Mouse (Mus musculus): ENCODE data around the gene Tmprss11a. TPM values are rescaled to one million over a fixed set of nuclear protein-coding genes. Genes with fewer than 3 reads are reported as not detected.

Gene Tmprss11a
- not detected in 2 replicates for polyA plus RNA-seq (2012; rRNA removed)

GRCm38 (mm10) chr5:86468890-86469289, at the start of gene Tmprss11a:
Gene Tmprss11a, minus strand, starts transcription at chr5:86468990.
- DNase-seq (ENCODE audit: low read depth), result no peak

- no peak for DNase-seq (ENCODE audit: low read depth)
Observed at GRCm38 (mm10) chr5:86518500-86518899, 49.7 kb upstream of the Tmprss11a start, which contains the start of gene Tmprss11g. Gene Tmprss11g, minus strand, starts transcription at chr5:86518600.

GRCm38 (mm10) chr5:86511538-86511937, 42.7 kb upstream of the Tmprss11a start:
- no peak for DNase-seq (ENCODE audit: low read depth)

- DNase-seq (ENCODE audit: low read depth), result no peak
Observed at GRCm38 (mm10) chr5:86493453-86493852, 24.7 kb upstream of the Tmprss11a start.

GRCm38 (mm10) chr5:86482562-86482961, 13.8 kb upstream of the Tmprss11a start:
- no peak for DNase-seq (ENCODE audit: low read depth)

GRCm38 (mm10) chr5:86482031-86482430, 13.2 kb upstream of the Tmprss11a start:
- DNase-seq (ENCODE audit: low read depth), result peak; percentile 79

- DNase-seq (ENCODE audit: low read depth), result peak; percentile 55
Observed at GRCm38 (mm10) chr5:86473859-86474258, 5.1 kb upstream of the Tmprss11a start.

GRCm38 (mm10) chr5:86439306-86439705, 29.5 kb downstream of the Tmprss11a start:
- no peak for DNase-seq (ENCODE audit: low read depth)

GRCm38 (mm10) chr5:86438548-86438947, 30.2 kb downstream of the Tmprss11a start:
- DNase-seq (ENCODE audit: low read depth), result no peak

- no peak for DNase-seq (ENCODE audit: low read depth)
Observed at GRCm38 (mm10) chr5:86432697-86433096, 36.1 kb downstream of the Tmprss11a start.

- no peak for DNase-seq (ENCODE audit: low read depth)
Observed at GRCm38 (mm10) chr5:86431096-86431495, 37.7 kb downstream of the Tmprss11a start.

GRCm38 (mm10) chr5:86421323-86422028, 47.3 kb downstream of the Tmprss11a start:
- DNase-seq (ENCODE audit: low read depth), result no peak

GRCm38 (mm10) chr5:86419494-86419893, 49.3 kb downstream of the Tmprss11a start:
- no peak for DNase-seq (ENCODE audit: low read depth)

GRCm38 (mm10) chr5:86414280-86414679, 54.5 kb downstream of the Tmprss11a start:
- peak; percentile 61 for DNase-seq (ENCODE audit: low read depth)

GRCm38 (mm10) chr5:86410815-86411214, 58.0 kb downstream of the Tmprss11a start:
- DNase-seq (ENCODE audit: low read depth), result no peak

GRCm38 (mm10) chr5:86407941-86408340, 60.8 kb downstream of the Tmprss11a start:
- DNase-seq (ENCODE audit: low read depth), result no peak

GRCm38 (mm10) chr5:86407191-86407590, 61.6 kb downstream of the Tmprss11a start:
- DNase-seq (ENCODE audit: low read depth), result no peak

GRCm38 (mm10) chr5:86373320-86373719, 95.5 kb downstream of the Tmprss11a start, which contains the start of gene Tmprss11d:
Gene Tmprss11d, minus strand, starts transcription at chr5:86373420.
- DNase-seq (ENCODE audit: low read depth), result no peak

Other genes starting within 250 kb of the Tmprss11a start
- gene Tmprss11c, start 179.7 kb downstream of the Tmprss11a start, polyA plus RNA-seq (2012; rRNA removed), result not detected in 2 replicates
- not detected in 2 replicates for gene Tmprss11d, start 95.6 kb downstream of the Tmprss11a start, polyA plus RNA-seq (2012; rRNA removed)
- gene Tmprss11g, start 49.6 kb upstream of the Tmprss11a start, polyA plus RNA-seq (2012; rRNA removed), result not detected in 2 replicates
- not detected in 2 replicates for gene Tmprss11f, start 163.4 kb upstream of the Tmprss11a start, polyA plus RNA-seq (2012; rRNA removed)
- not detected in 2 replicates for gene Tmprss11b, start 207.4 kb upstream of the Tmprss11a start, polyA plus RNA-seq (2012; rRNA removed)

Measured in gonadal fat pad, adult 2 months (tissue).